Mouse (Mus musculus) olfactory bulb, adult 2 months (tissue): ENCODE data around the gene Igtp. TPM values are rescaled to one million over a fixed set of nuclear protein-coding genes. Genes with fewer than 3 reads are reported as not detected.

ENCODE experiments used
- H3K27ac ChIP-seq: fragments of 200-500 bp; 2 replicates; pipeline ENCODE4 v1.5.1; 2012; ENCODE audit warnings: low read depth, low read length; ENCODE audit not compliant: insufficient read depth
- H3K4me1 ChIP-seq: fragments of 200-500 bp; 2 replicates; pipeline ENCODE4 v1.6.1; 2012; ENCODE audit warnings: low read length; ENCODE audit not compliant: control insufficient read depth, insufficient read depth
- H3K4me3 ChIP-seq: fragments of 200-500 bp; 2 replicates; pipeline ENCODE4 v1.5.1; 2012; ENCODE audit warnings: mild to moderate bottlenecking, low read depth, low read length, moderate library complexity; ENCODE audit not compliant: insufficient read depth
- CTCF ChIP-seq: fragments of 200-500 bp; IDR thresholded peaks from 2 replicates; pipeline ENCODE4 v1.5.1; 2012; ENCODE audit warnings: low read depth, mild to moderate bottlenecking, low read length, moderate library complexity; ENCODE audit not compliant: insufficient read depth
- POLR2A ChIP-seq: fragments of 200-500 bp; IDR thresholded peaks from 2 replicates; pipeline ENCODE4 v1.6.1; 2012; ENCODE audit warnings: mild to moderate bottlenecking, low read depth, low read length, moderate library complexity; ENCODE audit not compliant: insufficient read depth
- WGBS: fragments of 180-500 bp; shearing (Covaris S2); methylation state at CpG from one replicate; pipeline ENCODE4 v1.1.7; 2018; 5-methylcytosine and 5-hydroxymethylcytosine counted together
- polyA plus RNA-seq: library from polyadenylated mRNA; stranded (reverse); fragments of >200 nt; gene quantifications from 2 replicates; pipeline ENCODE4 v1.2.4, GENCODE M21; 2012; ENCODE audit warnings: low replicate concordance; ENCODE audit not compliant: missing spikeins, insufficient read depth, insufficient read length

Gene Igtp
- polyA plus RNA-seq, 1 experiment: not detected

DNA sequence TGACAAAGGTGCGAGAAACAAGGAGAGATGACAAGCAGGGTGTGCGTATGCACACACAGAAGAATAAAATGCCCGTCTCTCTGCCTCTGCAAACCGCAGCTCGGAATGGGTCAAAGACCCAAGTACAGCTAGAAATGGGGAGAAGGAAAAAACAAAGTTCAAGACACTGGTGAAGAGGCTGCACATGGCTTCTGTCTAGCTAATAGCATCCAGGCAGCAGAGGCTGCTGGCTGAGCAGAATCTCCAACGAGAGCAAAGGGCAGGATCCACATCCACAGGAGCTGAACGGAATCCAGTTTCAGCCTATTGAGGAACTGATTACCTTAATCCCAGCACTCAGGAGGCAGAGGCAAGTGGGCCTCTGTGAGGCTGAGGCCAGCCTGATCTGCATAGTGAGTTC, 18.6 kb upstream of the Igtp start:
- WGBS: 92% methylated on average over 7 of the region's 7 CpGs
- Histone ChIP-seq H3K27ac (no peak overlapping the region), H3K4me1 (no peaks in the 10 kb centered on the region), H3K4me3 (no peak overlapping the region)
- TF ChIP-seq POLR2A: no peak
- no peak for TF ChIP-seq CTCF

DNA sequence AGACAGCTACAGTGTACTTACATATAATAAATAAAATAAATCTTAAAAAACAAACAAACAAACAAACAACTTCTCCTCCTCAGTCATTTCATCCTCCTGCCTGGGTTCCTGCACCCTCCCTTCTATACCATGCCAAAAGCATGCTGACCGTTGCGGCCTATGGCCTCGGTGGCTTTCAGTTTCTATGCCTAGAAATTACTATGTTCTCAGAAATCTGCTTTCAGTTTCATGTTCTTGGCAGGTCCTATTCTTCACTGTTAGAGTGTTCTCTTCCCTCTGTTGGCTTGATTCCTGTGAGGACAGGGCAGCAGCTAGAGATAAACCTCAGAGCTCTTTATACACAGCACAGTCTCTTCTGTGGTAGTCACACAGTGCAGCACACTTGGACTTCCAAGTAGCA, 15.8 kb upstream of the Igtp start:
- Histone ChIP-seq H3K4me3 (no peak overlapping the region), H3K4me1 (no peaks in the 10 kb centered on the region), H3K27ac (no peak overlapping the region)
- WGBS: 85% methylated on average over 3 of the region's 3 CpGs
- no peak for TF ChIP-seq POLR2A

DNA sequence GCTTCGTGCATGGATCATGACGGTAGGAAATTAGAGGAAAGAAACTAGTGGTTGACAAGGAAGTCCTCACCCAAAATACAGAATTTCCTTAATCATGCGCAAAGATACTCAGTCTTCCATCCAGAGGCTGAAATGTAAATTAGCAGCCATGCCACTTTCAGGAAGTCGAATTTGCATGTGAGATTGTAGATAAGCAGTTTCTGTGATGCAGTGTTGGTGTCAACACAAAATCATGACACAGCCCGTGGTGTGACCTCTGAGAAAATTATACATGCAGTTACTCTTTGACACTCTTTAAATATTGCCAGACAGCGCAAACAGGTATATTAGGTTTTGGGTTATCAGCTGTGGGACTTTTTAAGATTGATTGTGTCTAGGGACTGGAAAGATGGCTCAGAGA, 9.7 kb upstream of the Igtp start:
- WGBS: 89% methylated on average over 6 of the region's 6 CpGs
- no peak overlapping the region for H3K4me3 ChIP-seq
- no peak overlapping the region for H3K27ac ChIP-seq
- no peak for TF ChIP-seq CTCF
- no peak for TF ChIP-seq POLR2A
- H3K4me1 ChIP-seq: no peaks in the 10 kb centered on the region

- TF ChIP-seq CTCF: no peak
- TF ChIP-seq POLR2A: no peak
- Histone ChIP-seq H3K27ac (no peak overlapping the region), H3K4me3 (no peak overlapping the region), H3K4me1 (no peaks in the 10 kb centered on the region)
- 42% methylated on average over 3 of the region's 3 CpGs for WGBS
These were observed 6.0 kb upstream of the Igtp start for GRCm38 (mm10) chr11:58193326-58193725.

DNA sequence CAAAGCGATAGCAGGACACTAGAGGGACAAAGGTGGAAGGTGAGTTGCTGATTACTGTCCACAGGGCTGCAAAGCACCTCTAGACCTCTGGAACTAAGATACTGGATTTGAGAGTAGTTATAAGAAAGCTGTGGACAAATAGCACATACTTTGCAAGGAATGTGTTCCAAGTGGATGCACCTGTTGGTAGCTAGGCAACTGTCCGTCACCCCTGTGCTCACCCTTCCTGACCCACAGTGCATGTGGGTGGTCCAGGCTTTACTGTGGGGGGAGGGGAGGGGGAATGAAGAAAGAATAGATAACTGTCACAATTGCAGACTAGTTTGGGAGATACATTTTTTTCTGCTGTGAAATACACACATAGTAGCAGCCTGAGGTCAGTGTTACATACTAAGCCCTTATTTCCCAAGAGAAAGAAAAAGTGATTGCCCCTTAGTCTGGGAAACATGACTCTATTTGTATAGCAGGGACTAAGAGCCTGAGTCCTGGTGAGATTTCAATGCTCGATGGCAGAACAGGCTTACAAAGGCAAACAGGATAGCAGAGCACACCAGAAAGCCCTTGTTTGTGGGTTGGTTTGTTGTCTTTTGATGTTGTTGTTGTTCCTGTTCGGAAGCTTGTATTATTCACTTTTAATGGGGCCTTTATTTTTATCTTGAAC, 5.4 kb upstream of the Igtp start:
- Histone ChIP-seq H3K4me3 (no peak overlapping the region), H3K27ac (no peak overlapping the region), H3K4me1 (no peaks in the 10 kb centered on the region)
- TF ChIP-seq CTCF: no peak
- no peak for TF ChIP-seq POLR2A
- 50% methylated on average over 4 of the region's 4 CpGs for WGBS

DNA sequence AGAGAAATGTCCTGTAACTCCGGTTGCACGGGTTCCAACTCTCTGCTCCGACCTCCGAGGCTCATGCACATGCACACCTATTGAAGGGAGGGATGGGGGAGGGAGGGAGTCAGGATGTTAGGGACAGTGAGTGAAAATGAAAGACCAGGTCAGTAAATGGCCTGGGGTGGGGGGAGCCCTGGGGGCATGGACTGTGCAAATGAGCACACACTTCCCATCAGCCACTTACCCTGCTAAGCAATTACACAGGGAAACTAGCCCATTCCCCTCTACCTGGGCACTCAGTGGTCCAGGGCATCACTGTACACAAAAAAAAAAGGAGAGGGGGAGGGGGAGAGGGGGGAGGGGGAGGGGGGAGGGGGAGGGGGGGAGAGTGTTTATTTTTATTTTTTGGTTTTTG, 693 bp upstream of the Igtp start:
- Histone ChIP-seq H3K4me1 (no peaks in the 10 kb centered on the region), H3K27ac (no peak overlapping the region), H3K4me3 (peak overlapping the region; percentile 78; the same call in 1 of the 2 replicates)
- TF ChIP-seq POLR2A: no peak
- TF ChIP-seq CTCF: no peak
- WGBS: 89% methylated on average over 4 of the region's 4 CpGs

GRCm38 (mm10) chr11:58200226-58200625, 870 bp downstream of the Igtp start:
- WGBS: 84% methylated on average over 4 of the region's 4 CpGs
- no peak overlapping the region for H3K4me3 ChIP-seq
- TF ChIP-seq POLR2A (no peak), CTCF (no peak)
- no peak overlapping the region for H3K27ac ChIP-seq
- H3K4me1 ChIP-seq: no peaks in the 10 kb centered on the region

DNA sequence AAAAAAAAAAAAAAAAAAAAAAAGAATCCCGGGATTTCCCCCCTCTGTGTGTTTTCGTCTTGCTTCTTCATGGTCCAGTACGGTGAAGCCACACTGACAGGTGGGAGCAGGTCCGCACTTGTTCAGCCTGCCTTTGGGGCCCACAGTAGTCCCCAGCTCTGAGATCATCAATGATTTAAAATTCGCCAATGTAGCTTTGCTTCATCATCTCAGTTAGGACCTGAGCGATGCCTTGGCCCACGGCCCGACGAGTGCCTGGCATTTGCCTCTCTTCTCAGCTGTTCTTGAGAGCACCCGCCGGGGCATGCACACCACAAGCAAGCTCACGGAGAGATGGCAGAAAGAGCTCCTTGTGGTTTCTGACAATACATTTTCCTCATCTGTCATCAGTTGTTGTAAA, 1.7 kb downstream of the Igtp start:
- TF ChIP-seq CTCF (no peak), POLR2A (no peak)
- no peak overlapping the region for H3K27ac ChIP-seq
- no peak overlapping the region for H3K4me3 ChIP-seq
- H3K4me1 ChIP-seq: no peaks in the 10 kb centered on the region
- 80% methylated on average over 12 of the region's 12 CpGs for WGBS

DNA sequence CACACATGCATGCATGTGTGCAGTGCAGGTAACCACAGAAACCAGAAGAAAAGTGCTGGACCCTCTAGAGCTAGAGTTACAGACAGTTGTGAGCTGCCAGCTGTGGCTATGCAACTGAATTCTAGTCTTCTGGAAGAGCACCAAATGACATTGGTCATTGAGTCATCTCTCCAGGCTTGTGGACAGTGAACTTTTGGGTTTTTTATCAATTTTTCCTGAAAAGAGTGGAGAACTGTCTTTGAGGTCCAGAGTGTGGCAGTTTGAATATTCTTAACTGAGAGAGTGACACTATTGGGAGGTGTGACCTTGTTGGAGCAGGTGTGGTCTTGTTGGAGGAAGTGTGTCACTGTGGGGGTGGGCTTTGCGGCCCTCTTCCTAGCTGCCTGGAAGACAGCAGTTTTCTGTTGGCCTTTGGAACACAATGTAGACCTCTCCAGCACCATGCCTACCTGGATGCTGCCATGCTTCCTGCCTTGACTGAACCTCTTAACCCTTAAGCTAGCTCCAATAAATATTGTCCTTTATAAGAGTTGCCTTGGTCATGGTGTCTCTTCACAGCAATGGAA, 11.0 kb downstream of the Igtp start:
- TF ChIP-seq POLR2A (no peak), CTCF (no peak)
- Histone ChIP-seq H3K4me3 (no peak overlapping the region), H3K4me1 (no peaks in the 10 kb centered on the region), H3K27ac (no peak overlapping the region)
- 91% methylated on average over 1 of the region's 1 CpGs for WGBS
